Mouse (Mus musculus) spleen, adult 2 months (tissue): ENCODE data around the gene Mpv17.

Experiments
- CTCF ChIP-seq: fragments of 200-500 bp; IDR thresholded peaks from 2 replicates; pipeline ENCODE4 v1.5.1; 2011; ENCODE audit warnings: mild to moderate bottlenecking, inconsistent platforms; ENCODE audit not compliant: insufficient read depth, insufficient read length, insufficient replicate concordance; ENCODE audit errors: extremely low read depth
- POLR2A ChIP-seq: fragments of 200-500 bp; IDR thresholded peaks from 2 replicates; pipeline ENCODE4 v1.6.1; 2011; ENCODE audit warnings: low read depth, low read length, inconsistent platforms

DNA sequence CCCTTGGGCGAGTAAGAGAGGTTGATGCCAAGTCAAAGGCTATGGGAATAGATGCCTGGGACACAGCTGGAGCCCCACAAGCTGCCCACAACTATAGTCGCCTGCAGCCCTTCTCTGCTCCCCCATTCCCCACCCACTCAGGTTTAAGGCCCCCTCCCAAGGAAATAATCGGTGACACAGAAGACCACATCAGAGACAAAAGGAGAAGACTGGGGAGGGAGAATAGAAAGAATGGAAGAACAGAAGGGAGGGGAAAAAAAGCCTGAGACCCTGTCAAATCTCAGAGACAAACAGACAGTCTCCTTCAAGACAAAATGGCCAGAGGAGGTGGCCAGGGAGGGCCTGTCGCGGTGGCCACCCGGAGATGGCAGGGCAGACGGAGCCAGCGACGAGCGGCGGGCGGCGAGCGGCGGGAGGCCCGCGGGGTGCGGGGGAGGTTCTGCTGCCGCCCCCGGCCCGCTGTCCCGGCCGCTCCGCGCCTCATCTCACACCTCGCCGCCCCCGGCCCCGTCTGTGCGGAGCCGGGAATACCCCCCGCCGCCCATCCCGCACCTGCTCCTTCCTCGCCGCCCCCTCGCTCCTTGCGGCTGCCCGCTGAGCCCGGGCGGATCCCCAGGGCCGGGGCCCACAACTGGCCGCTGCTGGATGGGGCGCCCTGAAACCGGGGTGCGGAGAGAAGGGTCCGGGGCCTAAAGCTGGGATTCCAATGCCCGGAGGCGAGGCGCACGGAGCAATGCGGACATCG is 61.6 kb downstream of the Mpv17 start:
- TF ChIP-seq CTCF (no peak), POLR2A (no peak)
